Mouse (Mus musculus) mouse embryonic stem cell (cell line): Measurements from ENCODE around the gene Emilin3.

Experiments
- in situ Hi-C, 2 experiments: fragments of 300-500 bp; cut with MboI; formaldehyde crosslinking; loops; 1 replicate in 1 of 2; 3 replicates in 1 of 2; pipeline ENCODE4 v1.14.3; 2019 to 2020; ENCODE audit warnings: low sequenced_read_pairs in 2 of 2, low pct_unique_long_range_greater_than_20kb in 1 of 2, mixed read lengths in 1 of 2; ENCODE audit not compliant: unreplicated experiment in 1 of 2

Emilin3 gene

DNA sequence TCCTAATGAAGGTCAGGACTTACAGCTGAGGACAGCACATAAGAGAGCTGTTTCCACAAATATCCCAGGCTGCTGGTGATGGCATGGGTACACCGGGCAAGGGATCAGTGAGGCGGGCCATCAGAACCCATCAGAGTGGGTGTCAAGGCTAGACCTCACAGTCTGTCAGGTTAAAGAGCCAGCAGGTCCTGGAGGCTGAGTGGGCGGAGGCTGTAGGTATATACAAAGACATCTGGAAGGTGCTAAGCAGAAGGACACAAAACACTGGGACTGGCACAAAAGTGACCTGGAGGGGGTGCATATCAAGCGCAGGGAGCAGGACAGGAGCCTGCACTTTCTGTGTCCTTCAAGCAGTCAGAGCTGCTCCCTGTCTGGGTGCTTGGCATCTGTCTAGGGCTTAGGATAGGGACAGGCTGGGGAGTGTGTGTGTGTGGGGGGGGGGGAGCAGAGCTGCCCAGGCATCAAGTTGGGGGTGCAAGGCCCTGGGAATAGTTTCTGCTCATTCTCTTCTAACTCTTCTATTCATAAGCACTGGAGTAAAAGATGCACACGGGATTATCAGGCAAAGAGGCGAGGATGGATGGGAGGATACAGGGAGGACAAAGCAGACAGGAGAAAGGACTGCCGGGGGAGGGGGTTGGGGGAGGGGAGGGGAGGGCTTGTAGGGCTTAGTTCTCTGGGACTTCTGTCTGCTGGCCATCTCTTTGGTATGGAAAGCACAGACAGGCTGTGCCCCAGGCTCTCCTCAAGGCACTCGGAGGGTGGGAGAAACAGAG is 6.2 kb upstream of the Emilin3 start:
- in situ Hi-C loops: no loop called here

DNA sequence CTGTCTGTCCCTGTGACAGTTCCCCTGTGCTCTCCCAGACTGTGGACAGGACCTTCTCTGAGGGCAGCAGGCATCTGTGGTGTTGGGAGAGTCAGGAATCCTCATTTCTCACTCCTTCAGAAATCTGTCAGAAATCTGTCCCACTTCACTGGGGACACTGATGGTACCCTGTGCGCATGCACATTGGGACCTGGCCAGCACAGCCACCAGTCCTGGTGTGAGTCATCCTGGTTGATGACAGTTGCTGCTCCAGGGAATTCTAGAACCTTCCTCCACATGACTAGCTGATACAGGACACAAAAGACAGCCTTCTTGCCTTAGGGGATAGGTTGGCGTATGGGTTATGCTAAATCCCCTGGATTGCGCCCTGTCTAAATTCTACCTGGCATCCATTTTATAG is 5.2 kb upstream of the Emilin3 start:
- in situ Hi-C loops: no loop called here

DNA sequence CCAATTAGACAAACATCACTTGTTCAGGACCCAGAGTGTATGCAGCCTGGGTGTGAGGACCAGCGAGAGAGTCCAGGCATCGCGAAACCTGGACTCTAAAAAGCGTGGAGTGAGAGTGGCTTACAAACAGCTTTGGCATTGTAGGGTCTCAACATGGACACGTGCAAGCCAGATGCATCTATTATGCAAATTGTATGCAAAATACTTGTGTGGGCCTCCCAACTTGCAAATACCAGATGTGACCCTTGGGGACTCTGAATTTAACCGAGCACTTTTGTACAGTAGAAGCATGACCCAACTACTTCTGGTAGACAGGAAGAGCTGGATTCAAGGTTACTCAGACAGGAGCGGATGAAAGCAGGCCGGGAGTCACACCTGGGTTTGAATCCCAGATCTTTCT is 4.6 kb upstream of the Emilin3 start:
- in situ Hi-C loops: no loop called here

DNA sequence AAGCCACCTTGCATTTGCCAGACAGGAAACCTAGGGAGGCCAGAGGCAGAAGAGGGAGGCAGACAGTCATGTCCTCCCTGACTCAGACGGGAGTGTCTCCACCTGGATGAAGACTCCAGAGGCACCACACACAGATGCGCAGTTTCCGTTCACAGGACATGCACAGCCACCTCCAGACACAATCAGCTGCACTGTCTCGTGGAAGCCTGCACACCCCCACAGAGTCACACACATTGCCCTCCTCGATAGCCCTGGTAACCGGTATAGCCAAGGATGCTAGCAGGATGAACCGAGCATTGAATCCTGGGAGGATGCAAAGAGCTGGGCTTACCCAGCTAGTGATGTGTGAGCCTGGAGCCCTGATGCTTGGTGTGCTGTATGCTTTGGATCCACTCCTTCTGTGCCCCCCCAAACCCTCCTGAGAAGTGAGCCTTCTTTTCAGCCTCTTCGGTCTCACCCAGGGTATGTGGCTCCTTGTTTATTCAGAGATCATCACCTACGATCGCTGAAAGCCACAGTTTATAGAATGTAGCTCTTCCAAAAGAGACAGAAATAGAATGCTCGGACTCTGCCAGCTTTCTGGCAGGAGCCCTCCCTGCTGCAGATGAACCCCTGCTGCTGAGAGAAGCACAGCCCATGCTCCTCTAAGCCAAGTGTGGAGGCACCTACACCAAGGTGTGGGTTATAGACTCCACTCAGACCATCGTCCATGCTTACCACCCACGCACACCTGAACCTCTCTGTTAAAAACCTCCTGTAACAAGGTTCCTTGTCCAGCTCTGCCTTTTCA is 3.9 kb upstream of the Emilin3 start:
- in situ Hi-C loops: no loop called here

DNA sequence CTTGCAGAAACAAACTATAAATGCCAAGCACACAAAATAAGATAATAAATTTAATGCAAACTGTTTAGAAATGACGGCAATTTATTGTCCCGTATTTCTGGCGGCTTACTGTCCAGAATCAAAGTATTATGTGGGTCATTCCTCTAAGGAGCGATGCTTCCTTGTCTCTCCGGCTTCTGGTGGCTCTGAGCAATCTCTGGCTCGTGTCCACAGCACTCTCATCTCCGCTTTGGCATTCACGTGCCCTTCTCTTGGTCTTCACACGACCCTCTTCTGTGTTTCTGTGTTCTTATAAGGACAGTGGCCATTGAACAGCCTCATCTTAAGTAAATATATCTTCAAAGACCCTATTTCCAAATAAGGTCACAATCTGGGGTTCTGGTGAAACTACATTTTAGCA is 2.5 kb upstream of the Emilin3 start:
- in situ Hi-C loops: no loop called here

DNA sequence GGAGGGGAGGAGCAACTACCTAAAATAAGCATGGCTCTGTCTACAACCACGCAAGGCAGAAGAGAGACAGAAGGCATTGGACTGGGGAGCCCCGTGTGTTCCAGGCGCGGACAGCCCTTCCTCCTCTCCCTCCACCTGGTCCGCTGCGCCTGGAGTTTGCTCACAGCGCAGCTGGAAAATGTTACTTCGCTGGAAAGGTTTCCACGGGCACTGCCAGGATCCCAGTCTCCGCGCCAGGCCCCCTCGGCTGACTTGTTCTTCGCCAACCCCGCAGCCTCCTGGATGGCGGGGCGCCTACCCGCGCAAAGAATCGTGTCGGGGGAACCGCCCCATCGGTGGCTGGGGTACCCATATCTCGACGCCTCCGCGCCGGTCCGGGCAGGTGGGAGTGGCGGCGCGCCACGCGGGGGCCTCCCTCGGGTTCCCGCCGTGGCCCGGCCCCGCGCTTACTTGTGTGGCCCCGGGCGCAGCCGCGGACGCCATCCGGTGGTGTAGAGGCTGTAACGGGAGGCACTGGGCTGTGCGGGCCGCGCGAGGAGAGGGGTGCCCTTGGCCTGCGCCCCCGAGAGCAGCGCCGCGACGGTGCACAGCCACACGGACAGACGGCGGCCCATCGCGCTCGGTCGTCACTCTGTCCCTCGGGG is 448 bp downstream of the Emilin3 start:
- in situ Hi-C loops: no loop called here

DNA sequence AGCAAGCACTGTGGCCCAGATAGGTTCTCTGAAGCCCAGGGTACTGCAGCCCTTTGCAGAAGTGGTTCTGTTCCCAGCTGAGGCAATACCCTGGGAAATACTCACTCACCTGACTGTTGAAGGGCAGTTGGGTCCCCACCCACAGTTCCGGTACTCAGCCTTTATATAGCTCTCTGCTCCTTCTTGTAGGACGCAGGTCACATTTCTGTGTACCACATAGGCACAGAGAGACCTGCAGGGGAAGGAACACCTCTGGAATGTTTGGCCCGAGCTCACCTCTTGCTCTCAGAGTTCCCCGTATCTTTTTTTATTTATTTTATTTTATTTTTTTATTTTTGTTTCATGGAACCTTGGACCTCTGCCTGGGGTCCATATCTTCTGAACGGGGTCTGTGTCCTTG is 1.5 kb downstream of the Emilin3 start:
- in situ Hi-C loops: no loop called here

DNA sequence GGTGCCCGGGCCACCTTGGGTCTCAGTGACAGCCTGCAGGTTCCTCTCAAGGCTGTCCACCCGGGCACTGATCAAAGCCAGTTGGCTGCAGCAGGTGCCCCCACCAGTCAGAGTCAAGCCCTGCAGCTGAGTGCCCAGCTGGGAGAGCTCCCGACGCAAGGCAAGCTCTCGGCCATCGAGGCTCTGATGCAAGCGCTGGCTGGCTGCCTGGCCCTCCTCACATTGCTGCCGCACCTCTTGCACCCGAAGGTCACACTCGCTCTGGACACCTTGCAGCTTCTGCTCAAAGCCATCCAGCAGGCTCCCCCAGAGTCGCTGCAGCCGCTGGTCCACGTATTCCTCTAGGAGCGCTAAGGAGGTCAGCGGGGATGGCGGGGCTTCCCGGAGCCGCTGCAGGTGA is 3.5 kb downstream of the Emilin3 start:
- in situ Hi-C loops: no loop called here

DNA sequence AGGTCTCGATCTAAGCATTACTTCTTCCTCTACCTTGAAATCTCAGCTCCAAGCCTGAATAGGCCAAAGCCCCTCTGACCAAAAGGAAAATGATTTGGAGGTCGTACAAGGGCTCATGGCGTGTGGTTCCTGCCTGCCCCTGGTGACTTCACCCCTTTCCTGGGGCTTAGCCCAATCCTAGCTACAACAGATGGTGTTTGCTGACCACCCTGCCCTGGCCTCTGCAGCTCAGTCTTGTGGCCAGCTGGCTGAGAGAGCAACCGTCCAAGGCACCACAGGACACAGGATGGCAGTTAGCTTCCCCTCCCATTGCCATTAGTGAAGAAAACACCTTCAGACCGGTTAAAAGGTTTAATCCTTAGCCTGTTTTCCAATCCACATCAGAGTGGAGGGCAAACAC is 6.0 kb downstream of the Emilin3 start:
- in situ Hi-C loops: no loop called here

DNA sequence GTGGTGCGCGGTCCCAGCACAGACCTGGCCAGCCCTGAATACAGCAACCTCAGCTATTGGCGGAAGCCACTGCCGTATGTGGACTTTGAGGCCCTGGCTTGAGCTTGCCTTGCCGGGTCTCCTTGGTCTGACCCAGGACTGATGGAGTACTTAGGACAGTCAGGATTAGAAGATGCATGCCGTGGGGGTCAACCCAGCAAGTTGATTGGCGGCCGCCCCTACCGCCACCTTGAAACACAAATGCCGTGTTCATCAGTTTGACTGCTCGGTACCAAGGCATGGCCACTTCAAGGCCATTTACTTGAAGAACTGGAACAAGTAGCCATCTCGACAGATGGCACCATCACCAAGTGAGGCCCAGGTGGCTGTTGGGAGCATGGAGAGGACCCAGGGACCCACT is 6.8 kb downstream of the Emilin3 start:
- in situ Hi-C loops: no loop called here

DNA sequence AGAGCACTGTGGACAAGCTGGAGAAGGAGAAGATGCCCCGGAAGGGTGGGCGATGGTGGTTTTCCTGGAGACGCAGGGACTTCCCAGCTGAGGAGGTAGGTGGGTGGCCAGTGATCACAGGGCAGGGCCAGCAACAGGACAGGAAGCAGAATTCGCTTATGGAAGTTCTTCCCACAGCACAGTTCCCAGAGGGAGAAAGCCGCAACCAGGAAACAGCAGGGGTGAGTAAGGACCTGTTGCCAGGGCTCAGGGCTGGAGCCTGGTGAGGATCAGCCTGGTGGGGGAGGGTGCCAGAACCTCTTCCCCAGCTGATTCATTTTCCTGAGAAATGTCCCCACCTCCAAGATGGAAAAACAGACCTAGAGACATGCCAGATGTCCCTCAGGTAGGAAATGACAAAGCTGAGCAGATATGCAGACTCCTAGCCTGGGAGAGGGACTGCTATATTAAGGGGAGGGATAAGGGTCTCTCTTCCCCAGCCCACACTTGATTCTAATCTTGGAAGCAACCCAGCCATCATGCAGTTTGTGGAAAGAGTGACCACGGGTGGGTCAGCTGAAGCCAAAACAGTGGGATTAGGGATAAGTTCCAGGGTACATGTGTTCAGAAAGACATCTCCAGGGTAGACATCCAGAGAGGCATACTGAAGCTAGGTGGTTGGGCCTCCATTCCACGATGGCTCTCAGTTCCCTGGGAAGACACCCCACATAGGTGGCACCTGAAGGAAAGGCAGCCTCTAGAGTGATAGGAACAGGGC is 10.3 kb downstream of the Emilin3 start:
- in situ Hi-C loops: no loop called here

DNA sequence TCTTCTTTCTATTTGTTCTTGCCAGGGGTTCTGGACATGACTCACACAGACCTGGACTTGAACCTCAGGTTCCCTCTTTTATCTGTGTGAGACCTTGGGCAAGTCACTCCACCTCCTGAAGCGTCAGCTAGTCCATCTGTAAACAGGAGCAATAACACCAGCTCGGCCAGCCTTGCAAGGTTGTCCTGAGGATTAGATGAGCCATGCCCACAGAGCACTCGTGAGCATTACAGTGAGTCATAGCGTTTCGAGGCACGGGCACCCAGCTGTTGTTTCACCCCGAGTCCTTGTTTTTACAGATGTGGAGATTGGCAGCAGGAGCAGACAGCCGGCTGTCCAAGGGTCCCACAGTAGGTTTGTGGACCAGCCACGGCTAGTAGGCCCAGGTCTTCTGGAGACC is 20.4 kb downstream of the Emilin3 start:
- in situ Hi-C loops: no loop called here

DNA sequence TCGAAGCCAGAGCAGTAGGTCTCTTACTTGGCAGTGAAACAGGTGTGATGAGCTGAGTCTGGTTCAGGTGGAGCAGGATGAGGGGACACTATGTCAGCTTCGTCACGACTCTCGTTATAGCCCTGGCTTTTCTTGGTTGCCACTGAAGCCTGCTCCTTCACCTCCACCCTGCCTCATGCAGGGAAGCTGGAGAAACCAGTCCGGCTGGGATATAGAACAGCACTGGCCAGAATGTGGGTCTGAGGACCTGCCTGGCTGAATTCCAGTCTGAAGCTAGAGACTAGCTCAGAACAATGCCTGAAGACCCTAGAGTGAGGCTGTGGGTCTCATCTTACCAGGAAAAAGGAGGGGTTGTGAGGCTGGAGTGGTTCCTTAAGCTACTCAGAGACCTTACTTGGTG is 21.1 kb downstream of the Emilin3 start:
- in situ Hi-C loops: no loop called here

DNA sequence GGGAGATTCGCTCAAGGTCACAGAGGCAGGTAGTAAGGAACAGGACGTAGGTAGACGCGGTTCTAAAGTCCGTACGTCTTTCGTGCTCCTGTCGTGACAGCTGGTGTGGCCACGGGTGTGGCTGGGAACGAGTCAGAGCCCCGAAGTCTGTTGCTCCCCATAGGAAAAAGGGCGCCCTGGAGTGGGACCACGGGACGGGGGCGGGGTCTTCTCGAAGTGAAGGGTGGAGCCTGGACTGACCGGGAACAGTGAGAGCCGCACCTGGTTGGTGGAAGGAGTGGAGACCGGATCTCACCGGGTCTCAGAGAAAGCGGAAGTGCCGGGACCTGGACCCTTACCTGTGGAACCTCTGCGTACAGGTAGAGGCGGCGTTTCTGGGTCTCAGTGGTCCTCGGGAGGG is 24.3 kb downstream of the Emilin3 start:
- in situ Hi-C loops: loop anchor here (10.0 kb wide), 2 partner anchors 283 to 293 kb away; no protein-coding TSS in a partner anchor

DNA sequence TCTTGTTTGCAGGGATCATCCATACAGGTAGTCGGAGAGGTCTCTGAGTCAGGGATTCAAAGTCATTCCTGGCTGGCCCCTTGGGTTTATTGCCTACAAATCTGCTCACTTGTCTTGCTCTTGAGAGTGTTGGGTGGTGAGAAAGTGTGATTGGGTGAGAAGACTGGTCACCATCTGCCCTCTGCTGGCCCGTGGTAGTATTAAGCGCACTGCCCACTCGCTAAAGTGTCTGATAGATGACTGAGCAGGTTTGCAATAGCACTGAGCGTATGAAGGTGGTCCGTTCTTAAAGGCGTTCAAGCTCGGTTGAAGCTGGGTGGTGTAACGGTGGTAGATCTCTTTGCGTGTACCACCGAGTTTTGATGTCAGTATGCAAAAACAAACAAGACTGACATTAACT is 24.8 kb downstream of the Emilin3 start:
- in situ Hi-C loops: loop anchor here (10.0 kb wide), 2 partner anchors 282 to 292 kb away; no protein-coding TSS in a partner anchor

DNA sequence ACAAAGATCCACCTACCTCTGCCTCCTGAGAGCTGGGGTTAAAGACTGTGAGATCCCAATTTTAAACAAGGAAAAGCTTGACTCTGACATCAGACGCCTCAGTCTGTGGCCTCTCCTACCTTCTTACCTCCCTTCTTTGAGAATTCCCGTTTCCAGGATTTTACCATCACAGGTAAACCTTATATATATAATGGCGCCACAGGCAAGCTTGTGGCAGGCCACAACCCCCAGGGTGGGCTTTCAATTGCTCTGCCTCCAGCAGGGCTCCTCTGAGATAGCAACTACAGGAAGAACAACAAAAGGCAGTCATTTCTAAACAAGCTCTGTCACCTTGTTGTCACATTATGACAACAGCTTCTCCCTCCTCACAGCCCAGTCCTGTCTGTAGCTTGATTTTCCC is 25.9 kb downstream of the Emilin3 start:
- in situ Hi-C loops: loop anchor here (10.0 kb wide), 2 partner anchors 281 to 291 kb away; no protein-coding TSS in a partner anchor

DNA sequence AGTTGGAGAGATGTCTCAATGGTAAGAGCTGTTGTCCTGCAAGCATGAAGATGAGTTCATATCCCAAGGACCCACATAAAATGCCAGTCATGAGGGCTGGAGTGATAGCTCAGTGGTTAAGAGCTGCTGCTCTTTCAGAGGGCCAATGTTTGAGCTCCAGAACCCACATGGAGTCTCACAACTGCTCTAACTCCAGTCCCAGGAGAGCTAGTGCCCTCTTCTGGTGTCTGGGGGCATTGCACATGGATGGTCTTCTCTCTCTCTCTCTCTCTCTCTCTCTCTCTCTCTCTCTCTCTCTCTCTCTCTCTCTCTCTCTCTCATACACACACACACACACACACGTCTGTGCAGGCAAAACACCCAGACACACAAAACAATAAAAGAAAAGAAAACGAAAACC is 27.3 kb downstream of the Emilin3 start:
- in situ Hi-C loops: loop anchor here (10.0 kb wide), 2 partner anchors 280 to 290 kb away; no protein-coding TSS in a partner anchor

DNA sequence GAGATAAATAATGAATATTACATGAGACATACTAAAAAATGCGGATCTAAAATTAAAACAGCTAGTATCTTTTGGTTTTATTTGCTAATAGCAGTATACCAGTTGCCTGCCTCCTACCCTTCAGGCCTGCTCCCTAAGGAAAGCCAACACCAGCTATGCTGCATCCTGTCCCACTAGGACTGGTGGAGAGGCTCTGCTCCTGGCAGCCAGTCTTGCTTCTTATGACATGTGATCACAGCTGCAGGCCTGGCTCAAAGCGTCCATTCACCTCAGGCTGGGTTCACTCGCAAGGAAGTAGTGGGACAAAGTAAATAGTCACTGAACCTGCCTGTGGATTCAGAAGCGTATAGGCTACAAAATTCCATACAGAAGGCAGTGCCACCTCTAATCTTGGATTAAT is 28.2 kb downstream of the Emilin3 start:
- in situ Hi-C loops: loop anchor here (10.0 kb wide), 2 partner anchors 279 to 289 kb away; no protein-coding TSS in a partner anchor
